Mouse (Mus musculus): ENCODE results near the gene Cyth4. TPM values are rescaled to one million over a fixed set of nuclear protein-coding genes. Genes with fewer than 3 reads are reported as not detected.

Cyth4 gene
- 1 to 10 TPM; 8.0 to 9.9 TPM for total RNA-seq (2021)
- long read RNA-seq, experiment 1, partial matches to known transcripts: 1 of 4 reads
- long read RNA-seq, experiment 1, other reads (novel, unspliced or antisense): 0 of 4 reads
- long read RNA-seq, experiment 2, partial matches to known transcripts: 2 of 8 reads
- long read RNA-seq, experiment 2, other reads (novel, unspliced or antisense): 2 of 8 reads

GRCm38 (mm10) chr15:78596914-78597313, at the start of gene Cyth4:
Cyth4 (plus strand) TSS chr15:78597047.
- no peak for DNase-seq (ENCODE audit: low spot score in 2 of 2)

DNA sequence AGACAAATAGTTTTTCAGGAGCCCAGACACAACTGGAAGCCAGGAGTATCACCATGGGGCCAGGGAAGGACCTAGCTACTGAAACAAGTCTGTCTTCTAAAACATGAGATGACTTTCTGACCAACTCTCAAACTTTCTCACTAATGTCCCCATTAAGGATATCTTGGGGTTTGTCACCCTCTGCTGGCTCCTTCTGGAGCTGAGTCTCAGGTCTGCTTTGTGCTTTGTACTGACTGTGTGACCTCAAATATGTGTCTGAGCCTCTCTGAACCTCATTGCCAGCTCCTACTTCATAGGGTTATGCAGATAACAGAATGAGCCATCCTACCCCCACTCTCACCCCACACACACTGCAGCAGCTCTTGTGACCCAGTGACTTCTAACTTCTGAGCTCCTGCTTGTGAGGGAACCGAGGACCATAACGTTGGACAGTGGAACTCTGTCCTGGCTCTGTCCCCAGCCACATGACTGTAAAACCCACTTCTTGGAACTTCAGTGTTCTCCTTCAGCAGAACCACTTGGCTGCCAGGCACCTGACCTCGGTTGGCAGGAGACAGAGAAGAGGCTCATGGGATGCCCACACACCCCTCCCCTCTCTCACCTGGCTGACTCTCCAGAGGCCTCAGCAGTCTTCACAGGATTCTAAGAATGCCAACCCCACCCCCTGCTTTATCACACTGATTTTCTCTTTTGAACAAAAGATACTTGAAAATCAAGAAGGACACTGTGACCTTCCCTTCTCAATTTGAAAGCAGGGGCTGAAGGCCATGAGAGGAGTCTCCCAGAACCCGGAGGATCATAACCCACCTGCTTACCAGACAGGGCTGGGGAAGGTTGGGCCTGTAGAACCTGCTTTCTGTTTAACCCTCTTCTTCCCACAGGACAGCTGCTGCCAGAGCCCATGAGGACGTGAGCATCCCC, 49.2 kb upstream of the Cyth4 start:
- peak in 1 of 2 experiments; percentile 59 for DNase-seq (ENCODE audit: low spot score in 2 of 2)

DNA sequence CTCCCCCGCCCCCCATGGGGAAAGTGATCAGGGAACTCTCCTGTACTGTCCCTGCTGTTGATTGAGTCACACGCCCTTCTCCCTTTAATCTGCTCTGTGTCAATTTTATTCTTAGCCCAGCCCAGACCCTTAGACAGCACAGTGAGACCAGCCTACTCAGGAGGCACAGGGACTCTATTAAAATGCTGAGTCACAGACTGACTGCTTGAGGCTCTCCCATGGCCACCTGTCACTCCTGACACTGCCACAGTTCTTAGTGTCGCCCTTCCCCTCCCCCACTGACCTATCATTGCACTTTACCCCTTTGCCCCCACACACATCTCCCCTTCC, 48.5 kb upstream of the Cyth4 start:
- peak in 1 of 2 experiments; percentile 35 for DNase-seq (ENCODE audit: low spot score in 2 of 2)

- DNase-seq (ENCODE audit: low spot score in 2 of 2): no peak
Observed at GRCm38 (mm10) chr15:78548711-78549110, 48.1 kb upstream of the Cyth4 start.

DNA sequence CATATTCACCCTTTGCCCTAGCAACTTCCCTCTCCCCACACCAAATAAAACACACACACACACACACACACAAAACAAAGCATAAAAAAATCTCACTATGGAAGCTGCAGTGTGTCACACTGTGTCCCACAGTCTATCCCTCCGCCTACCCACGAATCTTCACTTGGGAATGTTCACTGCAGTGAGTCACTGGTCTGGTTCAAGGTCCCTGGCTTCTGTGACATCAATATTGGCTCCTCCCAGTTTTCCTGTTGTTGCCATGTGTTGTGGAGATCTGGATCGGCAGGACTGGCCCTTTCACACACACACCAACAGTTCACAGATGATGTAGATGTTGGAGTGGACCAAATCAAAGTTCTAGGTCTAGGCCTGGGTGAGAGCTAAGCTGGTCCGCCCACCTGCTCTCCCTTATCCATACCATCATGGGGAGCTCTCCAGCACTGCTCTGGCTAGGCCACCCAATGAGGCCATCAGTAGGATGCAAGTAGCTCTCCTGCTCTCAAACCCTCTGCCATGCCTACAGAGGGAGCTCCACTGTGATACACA, 47.6 kb upstream of the Cyth4 start:
- peak in 1 of 2 experiments; percentile 54 for DNase-seq (ENCODE audit: low spot score in 2 of 2)

- no peak for DNase-seq (ENCODE audit: low spot score in 2 of 2)
Observed at GRCm38 (mm10) chr15:78554545-78555313, 42.1 kb upstream of the Cyth4 start.

GRCm38 (mm10) chr15:78557693-78558535, 38.9 kb upstream of the Cyth4 start:
- no peak for DNase-seq (ENCODE audit: low spot score in 2 of 2)

DNA sequence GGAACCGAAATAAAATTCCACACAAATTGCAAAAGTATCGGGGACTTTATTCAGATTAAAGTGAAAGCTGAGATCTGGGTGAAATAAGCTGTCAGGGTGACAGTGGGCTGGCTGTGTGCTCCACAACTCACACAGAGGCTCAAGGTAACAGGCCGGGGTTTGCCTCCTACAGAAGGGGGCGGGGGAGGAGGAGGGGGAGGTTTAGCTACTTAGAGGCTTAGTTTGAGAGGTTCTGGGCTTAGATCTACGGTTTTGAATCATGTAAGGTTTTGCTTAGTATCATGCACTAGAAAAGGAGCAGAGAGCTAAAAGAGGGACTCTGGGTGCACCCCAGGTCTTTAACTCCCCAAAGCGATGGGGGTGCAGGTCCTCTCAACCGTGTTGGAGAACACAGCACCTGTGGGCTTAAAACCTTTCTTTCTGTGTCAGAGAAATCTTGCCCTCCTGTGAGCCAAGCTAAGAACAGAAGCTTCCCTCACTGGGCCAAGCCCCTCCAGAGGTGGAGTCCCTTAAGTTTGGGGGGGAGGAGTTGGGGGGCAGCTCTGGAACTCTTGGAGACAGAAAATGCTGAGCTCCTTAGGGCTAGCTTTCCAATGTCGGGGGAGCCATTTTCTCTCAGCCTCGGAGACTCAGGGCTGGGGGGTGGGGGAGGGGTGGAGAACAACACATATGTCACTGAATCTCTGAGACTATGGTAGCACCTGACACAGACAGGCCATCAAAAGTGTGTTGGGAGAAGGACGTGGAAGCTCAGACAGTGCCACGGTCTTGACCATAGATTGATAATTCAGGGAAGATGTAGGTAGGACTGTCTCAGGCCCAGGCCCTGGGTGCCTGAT, 37.5 kb upstream of the Cyth4 start:
- no peak for DNase-seq (ENCODE audit: low spot score in 2 of 2)

DNA sequence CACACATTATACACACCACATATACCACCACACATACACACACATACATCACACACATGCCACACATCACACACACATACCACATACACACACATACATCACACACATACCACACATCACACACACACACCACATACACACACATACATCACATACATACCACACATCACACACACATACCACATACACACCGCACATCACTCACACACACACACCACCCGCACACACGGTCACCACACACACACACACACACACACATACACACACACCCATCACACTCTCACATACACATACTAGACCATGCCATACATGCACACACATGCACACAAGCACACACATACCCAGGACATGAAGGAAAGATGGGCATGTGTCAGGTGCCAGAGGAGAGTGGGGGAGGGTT, 33.5 kb upstream of the Cyth4 start:
- no peak for DNase-seq (ENCODE audit: low spot score in 2 of 2)

DNA sequence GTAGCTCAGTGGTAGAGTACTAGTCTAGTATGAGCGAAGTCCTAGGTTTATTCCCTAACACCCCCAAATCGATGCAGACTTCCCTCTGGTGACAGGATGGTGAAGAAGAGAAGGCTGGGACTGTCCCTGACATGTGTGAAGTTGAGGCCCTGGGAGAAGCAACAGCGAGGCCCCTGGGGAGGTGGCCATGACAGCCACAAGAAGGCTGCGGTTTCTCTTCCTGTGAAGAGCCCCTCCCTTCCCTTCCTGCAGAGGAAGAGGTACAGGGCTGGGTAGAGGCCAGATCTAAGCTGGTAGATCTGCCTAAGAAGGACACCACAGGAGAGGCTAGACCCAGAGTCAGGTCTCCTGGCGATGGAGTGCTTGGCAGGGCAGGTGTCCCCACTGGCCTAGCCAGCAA, 32.9 kb upstream of the Cyth4 start:
- no peak for DNase-seq (ENCODE audit: low spot score in 2 of 2)

- no peak for DNase-seq (ENCODE audit: low spot score in 2 of 2)
Observed at GRCm38 (mm10) chr15:78564764-78565435, 31.9 kb upstream of the Cyth4 start.

GRCm38 (mm10) chr15:78567608-78568120, 29.2 kb upstream of the Cyth4 start:
- DNase-seq (ENCODE audit: low spot score in 2 of 2): no peak

DNA sequence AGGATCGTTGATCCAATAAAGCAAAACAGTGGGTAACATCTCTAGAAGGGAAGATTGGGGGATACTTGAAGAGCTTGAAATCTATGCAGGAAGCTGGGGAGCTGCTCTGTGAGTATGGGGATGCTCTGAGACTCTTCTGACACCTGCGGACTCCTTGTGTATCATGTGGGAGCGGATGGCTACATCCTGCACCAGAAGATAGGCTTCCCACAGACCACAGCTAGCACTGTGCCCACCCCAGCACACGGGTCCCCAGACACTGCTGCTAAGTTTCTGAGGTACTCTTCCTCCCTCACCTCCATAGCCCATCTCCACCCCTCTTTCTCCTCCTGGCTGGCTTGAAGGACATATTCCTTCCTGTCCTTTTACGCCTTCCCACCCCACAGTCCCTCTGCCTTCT, 26.7 kb upstream of the Cyth4 start:
- no peak for DNase-seq (ENCODE audit: low spot score in 2 of 2)

GRCm38 (mm10) chr15:78571554-78572269, 25.1 kb upstream of the Cyth4 start:
- DNase-seq (ENCODE audit: low spot score in 2 of 2): no peak

DNA sequence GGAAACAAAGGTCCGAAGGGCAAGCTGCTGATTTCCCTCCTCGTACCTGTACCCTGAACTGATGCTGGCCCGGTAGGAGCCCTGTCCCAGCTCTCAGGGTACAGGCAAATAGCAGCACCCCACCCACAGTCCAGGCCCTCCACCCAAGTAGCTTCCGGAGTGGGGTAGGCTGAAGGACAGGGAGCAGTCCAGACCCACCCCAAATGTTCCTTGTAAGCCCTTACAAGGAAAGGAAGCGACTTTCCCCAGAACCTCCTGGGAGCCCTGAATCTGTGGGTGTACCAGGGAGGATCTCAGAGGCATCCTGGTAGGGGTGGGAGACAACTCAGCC, 24.6 kb upstream of the Cyth4 start:
- DNase-seq (ENCODE audit: low spot score in 2 of 2): no peak

GRCm38 (mm10) chr15:78572658-78573397, 24.0 kb upstream of the Cyth4 start, which contains the start of gene Rac2:
Rac2 (minus strand) TSS chr15:78572783.
- DNase-seq (ENCODE audit: low spot score in 2 of 2): no peak

DNA sequence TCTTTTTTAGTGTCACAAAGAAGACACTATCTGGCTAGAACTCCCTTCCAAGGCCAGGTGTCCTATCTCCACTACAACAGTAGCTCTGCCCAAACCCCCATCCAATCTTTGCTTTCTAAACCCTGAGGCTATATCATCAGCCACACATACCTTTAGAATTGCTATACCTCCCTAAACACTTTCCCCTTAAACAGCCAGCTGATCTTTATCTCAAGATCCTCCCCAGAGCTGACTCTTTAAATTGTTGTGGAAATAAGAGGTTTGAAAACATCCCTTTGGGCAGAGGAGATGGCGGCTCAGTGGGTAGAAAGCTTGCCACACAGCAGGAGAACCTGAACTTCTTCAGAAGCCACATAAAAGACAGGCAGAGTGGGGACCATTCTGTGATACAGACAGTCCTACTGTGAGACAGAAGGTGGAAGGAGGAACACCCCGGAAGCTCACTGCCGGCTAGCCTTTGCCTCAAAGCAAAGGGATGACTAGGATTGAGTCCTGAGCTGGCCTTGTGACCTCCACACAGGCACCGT, 20.5 kb upstream of the Cyth4 start:
- DNase-seq (ENCODE audit: low spot score in 2 of 2): no peak

All from adrenal gland, adult 18-20 months (tissue).